Mouse (Mus musculus): ENCODE results near the gene Hacd3. TPM values are rescaled to one million over a fixed set of nuclear protein-coding genes. Genes with fewer than 3 reads are reported as not detected.
"Not testable (repeated sequence)": the region's sequence is repeated elsewhere in the genome, so short reads cannot be mapped to it uniquely, and the experiment has no call there.

Hacd3 gene
- polyA plus RNA-seq, 1 experiment: 22.3 TPM

DNA sequence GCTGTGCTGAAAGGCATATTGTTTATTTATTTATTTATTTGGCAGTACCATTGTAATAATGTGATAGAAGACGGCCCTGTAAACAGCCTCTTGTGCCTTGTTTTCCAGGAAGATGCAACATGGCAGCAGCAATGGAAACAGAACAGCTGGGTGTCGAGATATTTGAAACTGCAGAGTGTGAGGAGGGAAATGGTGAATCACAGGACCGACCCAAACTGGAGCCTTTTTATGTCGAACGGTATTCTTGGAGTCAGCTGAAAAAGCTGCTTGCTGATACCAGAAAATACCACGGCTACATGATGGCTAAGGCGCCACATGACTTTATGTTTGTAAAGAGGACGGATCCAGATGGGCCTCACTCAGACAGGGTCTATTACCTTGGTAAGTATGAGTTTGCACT is 15.4 kb upstream of the Hacd3 start:
- Histone ChIP-seq H3K4me1 (ENCODE audit: control insufficient read depth, insufficient read depth, low read length) (peaks cover 5% of the 10 kb centered on the region), H3K27me3 (ENCODE audit: control insufficient read depth, insufficient read depth, low read length) (no peaks in the 10 kb centered on the region), H3K27ac (ENCODE audit: control insufficient read depth, insufficient read depth, low read depth, low read length) (no peak overlapping the region), H3K36me3 (ENCODE audit: control insufficient read depth, insufficient read depth, low read length) (peaks cover 3% of the 10 kb centered on the region; the same call in 1 of the 2 replicates), H3K4me3 (ENCODE audit: control insufficient read depth, low read depth, low read length) (no peak overlapping the region)
- TF ChIP-seq POLR2A (IDR thresholded peaks at IDR 0.05; ENCODE audit: control insufficient read depth, low read depth, low read length) (no peak), CTCF (IDR thresholded peaks at IDR 0.05; ENCODE audit: control insufficient read depth, insufficient read depth, insufficient replicate concordance, low read depth, low read length) (no peak)

DNA sequence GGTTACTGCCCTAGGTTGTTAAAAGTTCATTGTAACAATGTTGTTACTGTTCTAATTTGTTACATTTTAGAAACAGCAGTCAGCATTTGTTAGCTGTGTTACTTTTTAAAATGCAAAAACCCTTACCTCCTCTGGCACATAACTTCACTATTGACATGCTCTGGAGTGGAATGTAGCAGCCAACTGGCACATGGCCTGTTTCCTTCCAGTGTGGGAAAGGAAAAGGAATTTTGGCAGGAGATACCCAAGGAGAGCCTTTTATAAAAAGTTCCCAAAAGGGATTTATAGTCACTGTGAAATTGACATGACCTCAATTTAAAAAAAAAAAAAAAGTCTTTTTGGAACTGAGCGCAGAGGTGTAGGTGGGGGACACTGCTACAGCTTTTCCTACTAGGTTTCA is 15.0 kb upstream of the Hacd3 start:
- H3K4me1 ChIP-seq (ENCODE audit: control insufficient read depth, insufficient read depth, low read length): peaks cover 6% of the 10 kb centered on the region
- no peak overlapping the region for H3K4me3 ChIP-seq (ENCODE audit: control insufficient read depth, low read depth, low read length)
- H3K27ac ChIP-seq (ENCODE audit: control insufficient read depth, insufficient read depth, low read depth, low read length): no peak overlapping the region
- H3K27me3 ChIP-seq (ENCODE audit: control insufficient read depth, insufficient read depth, low read length): no peaks in the 10 kb centered on the region
- peaks cover 3% of the 10 kb centered on the region; the same call in 1 of the 2 replicates for H3K36me3 ChIP-seq (ENCODE audit: control insufficient read depth, insufficient read depth, low read length)
- TF ChIP-seq POLR2A (IDR thresholded peaks at IDR 0.05; ENCODE audit: control insufficient read depth, low read depth, low read length) (no peak), CTCF (IDR thresholded peaks at IDR 0.05; ENCODE audit: control insufficient read depth, insufficient read depth, insufficient replicate concordance, low read depth, low read length) (no peak)

DNA sequence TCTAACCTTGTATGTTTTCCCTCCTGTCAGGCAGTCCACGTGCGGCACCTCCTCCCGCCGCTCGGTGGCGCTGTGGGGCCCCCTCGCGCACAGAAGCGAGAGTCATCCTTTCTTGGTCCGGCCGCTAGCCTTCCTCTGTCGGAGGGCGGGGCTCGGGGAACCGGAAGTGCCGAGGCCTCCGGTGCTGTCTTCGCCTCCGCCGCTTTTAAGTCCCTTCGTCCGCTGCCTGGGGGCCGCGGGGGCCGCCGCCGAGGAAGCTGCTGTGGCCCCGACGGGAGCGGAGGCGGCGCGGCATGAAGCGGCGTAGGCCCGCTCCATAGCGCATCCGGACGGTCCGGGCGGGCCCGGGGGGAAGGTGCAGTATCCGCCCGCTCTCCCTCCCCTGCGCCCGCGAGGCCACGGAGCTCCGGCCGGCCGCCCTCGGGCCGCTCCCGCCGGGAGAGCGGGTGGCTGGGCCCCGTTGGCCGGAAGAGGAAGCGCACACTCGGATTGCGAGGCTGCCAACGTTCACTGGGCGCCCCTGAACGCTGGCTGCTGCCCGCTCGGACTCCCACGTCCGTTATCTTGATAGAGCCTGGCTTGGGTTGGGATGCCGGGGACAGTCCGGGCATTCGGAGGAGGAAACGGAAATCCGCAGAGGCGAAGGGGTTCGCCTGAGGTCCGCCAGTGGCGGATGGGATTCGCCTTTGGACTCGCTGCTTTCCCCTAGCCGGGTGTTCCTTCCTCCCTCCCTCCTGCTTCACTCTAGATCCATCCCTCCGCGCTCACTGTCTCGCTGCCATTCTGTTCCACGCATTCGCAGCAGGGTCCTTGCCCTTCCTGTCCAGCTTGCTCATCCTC is 11.0 kb upstream of the Hacd3 start, which contains the start of gene Dpp8:
Dpp8 (plus strand) TSS at position 146 of the 840 bp plus-strand sequence.
- Histone ChIP-seq H3K4me3 (ENCODE audit: control insufficient read depth, low read depth, low read length) (peak within 1 kb of the TSS; percentile 91), H3K4me1 (ENCODE audit: control insufficient read depth, insufficient read depth, low read length) (peaks cover 6% of the 10 kb centered on the region), H3K27me3 (ENCODE audit: control insufficient read depth, insufficient read depth, low read length) (no peaks in the 10 kb centered on the region), H3K36me3 (ENCODE audit: control insufficient read depth, insufficient read depth, low read length) (peaks cover 2% of the 10 kb centered on the region; the same call in 1 of the 2 replicates), H3K27ac (ENCODE audit: control insufficient read depth, insufficient read depth, low read depth, low read length) (peak within 1 kb of the TSS; percentile 93)
- peak; percentile 74 for TF ChIP-seq POLR2A (IDR thresholded peaks at IDR 0.05; ENCODE audit: control insufficient read depth, low read depth, low read length)
- TF ChIP-seq CTCF (IDR thresholded peaks at IDR 0.05; ENCODE audit: control insufficient read depth, insufficient read depth, insufficient replicate concordance, low read depth, low read length): peak; percentile 96

DNA sequence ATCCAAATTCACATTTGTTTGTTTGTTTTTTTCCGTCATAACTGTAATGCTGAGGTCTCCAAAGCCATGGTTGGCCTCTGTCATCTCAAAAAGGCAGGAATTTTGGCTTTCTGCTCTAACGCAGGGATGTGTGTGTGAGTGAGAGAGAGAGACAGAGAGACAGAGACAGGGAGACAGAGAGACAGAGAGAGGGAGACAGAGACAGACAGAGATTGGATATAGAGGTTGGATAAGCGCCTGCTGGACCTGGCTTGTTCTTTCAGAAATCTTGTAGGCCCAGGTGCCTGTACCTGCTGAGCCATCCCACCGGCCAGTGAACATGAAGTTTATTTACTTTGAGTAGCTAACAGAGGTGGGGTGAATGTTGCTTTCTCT is 10.4 kb upstream of the Hacd3 start:
- no peak for TF ChIP-seq POLR2A (IDR thresholded peaks at IDR 0.05; ENCODE audit: control insufficient read depth, low read depth, low read length)
- TF ChIP-seq CTCF (IDR thresholded peaks at IDR 0.05; ENCODE audit: control insufficient read depth, insufficient read depth, insufficient replicate concordance, low read depth, low read length): no peak
- no peaks in the 10 kb centered on the region for H3K27me3 ChIP-seq (ENCODE audit: control insufficient read depth, insufficient read depth, low read length)
- H3K4me3 ChIP-seq (ENCODE audit: control insufficient read depth, low read depth, low read length): peak overlapping the region; percentile 91
- H3K27ac ChIP-seq (ENCODE audit: control insufficient read depth, insufficient read depth, low read depth, low read length): peak overlapping the region; percentile 44; the same call in 1 of the 2 replicates
- H3K36me3 ChIP-seq (ENCODE audit: control insufficient read depth, insufficient read depth, low read length): no peaks in the 10 kb centered on the region; the same call in 1 of the 2 replicates
- peaks cover 6% of the 10 kb centered on the region for H3K4me1 ChIP-seq (ENCODE audit: control insufficient read depth, insufficient read depth, low read length)

DNA sequence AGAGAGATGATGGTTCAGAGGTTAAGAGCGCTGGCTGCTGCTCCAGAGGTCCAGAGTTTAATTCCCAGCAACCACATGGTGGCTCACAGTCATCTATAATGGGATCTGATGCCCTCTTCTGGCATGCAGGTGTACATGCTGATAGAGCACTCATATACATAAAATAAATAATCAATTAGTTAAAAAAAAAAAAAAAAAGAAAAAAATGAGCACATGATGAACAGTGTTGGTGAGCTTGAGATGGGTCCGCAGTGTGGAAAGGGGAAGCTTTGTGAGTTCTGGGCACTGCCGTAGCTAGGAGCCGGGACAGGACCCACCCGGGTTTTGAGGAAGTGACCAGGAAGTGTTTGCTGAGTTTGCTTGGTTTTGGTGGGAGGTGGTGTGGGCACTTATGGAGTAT is 9.9 kb upstream of the Hacd3 start:
- not testable (repeated sequence) for H3K4me3 ChIP-seq (ENCODE audit: control insufficient read depth, low read depth, low read length); H3K27ac ChIP-seq (ENCODE audit: control insufficient read depth, insufficient read depth, low read depth, low read length); H3K27me3 ChIP-seq (ENCODE audit: control insufficient read depth, insufficient read depth, low read length); H3K36me3 ChIP-seq (ENCODE audit: control insufficient read depth, insufficient read depth, low read length); H3K4me1 ChIP-seq (ENCODE audit: control insufficient read depth, insufficient read depth, low read length)

DNA sequence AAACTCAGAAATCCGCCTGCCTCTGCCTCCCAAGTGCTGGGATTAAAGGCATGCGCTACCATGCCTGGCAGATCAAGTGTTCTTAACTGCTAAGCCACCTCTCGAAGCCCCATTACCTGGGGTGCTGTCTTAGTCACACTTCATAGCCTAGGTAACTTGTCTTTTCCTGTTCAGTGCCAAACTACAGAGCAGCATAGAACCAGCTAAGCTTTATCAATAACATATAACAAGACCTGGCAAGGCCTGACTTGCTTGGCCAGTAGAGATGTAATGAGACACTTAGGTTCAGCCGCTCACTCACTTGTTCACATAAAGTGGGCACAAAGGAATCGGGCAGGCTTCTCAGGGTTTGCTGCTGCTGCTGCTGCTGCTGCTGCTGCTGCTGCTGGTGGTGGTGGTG is 6.8 kb upstream of the Hacd3 start:
- Histone ChIP-seq H3K27ac (ENCODE audit: control insufficient read depth, insufficient read depth, low read depth, low read length) (no peak overlapping the region), H3K4me1 (ENCODE audit: control insufficient read depth, insufficient read depth, low read length) (peaks cover 6% of the 10 kb centered on the region; the same call in 1 of the 2 replicates), H3K27me3 (ENCODE audit: control insufficient read depth, insufficient read depth, low read length) (no peaks in the 10 kb centered on the region), H3K4me3 (ENCODE audit: control insufficient read depth, low read depth, low read length) (no peak overlapping the region), H3K36me3 (ENCODE audit: control insufficient read depth, insufficient read depth, low read length) (no peaks in the 10 kb centered on the region; the same call in 1 of the 2 replicates)
- TF ChIP-seq CTCF (IDR thresholded peaks at IDR 0.05; ENCODE audit: control insufficient read depth, insufficient read depth, insufficient replicate concordance, low read depth, low read length) (no peak), POLR2A (IDR thresholded peaks at IDR 0.05; ENCODE audit: control insufficient read depth, low read depth, low read length) (no peak)

DNA sequence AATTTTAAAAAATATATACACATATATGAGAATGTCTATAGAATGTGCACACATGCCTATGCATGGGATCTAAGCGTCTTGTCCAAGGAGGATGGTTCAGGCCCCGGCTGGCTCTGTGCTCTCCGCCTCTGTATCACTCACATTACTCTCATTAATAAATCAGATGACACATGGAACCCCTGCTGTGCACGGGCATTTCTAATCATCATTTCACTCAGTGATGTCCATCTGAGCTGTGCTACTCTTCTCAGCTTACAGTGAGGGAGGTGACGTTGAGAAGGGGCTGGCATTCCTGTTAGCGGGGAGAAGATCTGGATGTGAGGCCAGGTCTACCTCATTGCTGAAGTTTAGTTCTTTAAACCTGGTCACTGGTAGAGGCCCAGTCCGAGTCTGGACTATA is 5.7 kb upstream of the Hacd3 start:
- H3K4me3 ChIP-seq (ENCODE audit: control insufficient read depth, low read depth, low read length): no peak overlapping the region
- peaks cover 5% of the 10 kb centered on the region for H3K4me1 ChIP-seq (ENCODE audit: control insufficient read depth, insufficient read depth, low read length)
- no peaks in the 10 kb centered on the region; the same call in 1 of the 2 replicates for H3K36me3 ChIP-seq (ENCODE audit: control insufficient read depth, insufficient read depth, low read length)
- H3K27ac ChIP-seq (ENCODE audit: control insufficient read depth, insufficient read depth, low read depth, low read length): no peak overlapping the region
- TF ChIP-seq POLR2A (IDR thresholded peaks at IDR 0.05; ENCODE audit: control insufficient read depth, low read depth, low read length): no peak
- no peak for TF ChIP-seq CTCF (IDR thresholded peaks at IDR 0.05; ENCODE audit: control insufficient read depth, insufficient read depth, insufficient replicate concordance, low read depth, low read length)
- H3K27me3 ChIP-seq (ENCODE audit: control insufficient read depth, insufficient read depth, low read length): no peaks in the 10 kb centered on the region

All from testis, adult 2 months (tissue).